Comparison of ENCODE assay signal across 9 mouse cellular contexts in genomic region chr1:191818145-191818631, GRCm38 (mm10). TPM values are rescaled to one million over a fixed set of nuclear protein-coding genes. Genes with fewer than 3 reads are reported as not detected.
DNase-seq lines count a peak whose midpoint lies in the region; ATAC-seq and TF ChIP-seq lines count a peak whose summit lies in the region.
"Had no signal": no experiment of that assay in that cellular context is flagged by ENCODE, and none has a peak within 500 bp of the region (broad histone marks: within the 10 kb centered on the region; RNA-seq: fewer than 3 reads in every experiment).

No protein-coding gene starts in this region.

- no peak for TF ChIP-seq CTCF in kidney, postnatal 0 days (IDR thresholded peaks at IDR 0.05; ENCODE audit: low read depth)
- no peak for TF ChIP-seq CTCF in thymus, adult 2 months (IDR thresholded peaks at IDR 0.05; ENCODE audit: borderline replicate concordance, control insufficient read depth, extremely low read depth, insufficient read depth, low read length, poor library complexity)

- H3K9ac ChIP-seq in forebrain, embryonic 11.5 days (ENCODE audit: low read length): no peak overlapping the region
- no peak overlapping the region for H3K9ac ChIP-seq in kidney, postnatal 0 days (ENCODE audit: low read depth, low read length)
- no peak overlapping the region for H3K9ac ChIP-seq in embryonic facial prominence, embryonic 14.5 days (ENCODE audit: low read depth, low read length)
- no peak overlapping the region for H3K9ac ChIP-seq in midbrain, embryonic 14.5 days (replicated peaks; ENCODE audit: low read length)
- H3K9ac ChIP-seq: neural tube, embryonic 12.5 days had no signal

- no peak for ATAC-seq in forebrain, embryonic 11.5 days (replicated peaks; ENCODE audit: low FRiP score)
- ATAC-seq in kidney, postnatal 0 days (replicated peaks; ENCODE audit: low FRiP score, low read depth): 0 out of 2 replicates have a peak, but pooled peaks have one; percentile 4
- peak; percentile 4; the same call in 1 of the 2 replicates for ATAC-seq in embryonic facial prominence, embryonic 14.5 days (ENCODE audit: low read depth)
- peak; percentile 12; the same call in 1 of the 2 replicates for ATAC-seq in midbrain, embryonic 14.5 days (ENCODE audit: low FRiP score, low TSS enrichment)

- H3K27ac ChIP-seq in forebrain, embryonic 10.5 days: no peak overlapping the region; the same call in 1 of the 2 replicates
- H3K27ac ChIP-seq in forebrain, embryonic 11.5 days (ENCODE audit: low read depth, low read length): no peak overlapping the region
- no peak overlapping the region for H3K27ac ChIP-seq in kidney, postnatal 0 days
- H3K27ac ChIP-seq in embryonic facial prominence, embryonic 14.5 days (replicated peaks; ENCODE audit: low read depth, low read length): no peak overlapping the region
- H3K27ac ChIP-seq in midbrain, embryonic 14.5 days (replicated peaks; ENCODE audit: low read depth, low read length): no peak overlapping the region
- no peak overlapping the region for H3K27ac ChIP-seq in thymus, adult 2 months (ENCODE audit: control insufficient read depth, insufficient read depth, low read length)
- H3K27ac ChIP-seq: neural tube, embryonic 12.5 days had no signal

- no peak for DNase-seq in forebrain, embryonic 10.5 days (ENCODE audit: extremely low spot score, low spot score)
- DNase-seq in forebrain, embryonic 11.5 days (ENCODE audit: low spot score): no peak
- no peak for DNase-seq in kidney, postnatal 0 days (ENCODE audit: low spot score)
- DNase-seq in kidney, postnatal 36 days: no peak
- DNase-seq in embryonic facial prominence, embryonic 14.5 days (ENCODE audit: low spot score): no peak
- DNase-seq in midbrain, embryonic 14.5 days: no peak
- DNase-seq in thymus, adult 2 months: no peak
- DNase-seq in ovary, postnatal 10 days (ENCODE audit: low spot score): no peak

- TF ChIP-seq POLR2A in thymus, adult 2 months (IDR thresholded peaks at IDR 0.05; ENCODE audit: control insufficient read depth, extremely low read depth, insufficient read depth, low read length, poor library complexity): no peak

- peak overlapping the region; percentile 9; the same call in 1 of the 2 replicates for H3K4me3 ChIP-seq in forebrain, embryonic 10.5 days
- H3K4me3 ChIP-seq in forebrain, embryonic 11.5 days (ENCODE audit: low read depth, low read length): no peak overlapping the region
- H3K4me3 ChIP-seq in kidney, postnatal 0 days (replicated peaks; ENCODE audit: low read depth, low read length): no peak overlapping the region
- H3K4me3 ChIP-seq in embryonic facial prominence, embryonic 14.5 days (ENCODE audit: low read depth, low read length): no peak overlapping the region
- no peak overlapping the region for H3K4me3 ChIP-seq in midbrain, embryonic 14.5 days (replicated peaks; ENCODE audit: low read depth, low read length)
- H3K4me3 ChIP-seq in thymus, adult 2 months (ENCODE audit: control insufficient read depth, insufficient read depth, low read length): no peak overlapping the region
- H3K4me3 ChIP-seq: neural tube, embryonic 12.5 days had no signal

- H3K4me2 ChIP-seq in forebrain, embryonic 11.5 days (ENCODE audit: low read depth, low read length, severe bottlenecking): no peak overlapping the region
- H3K4me2 ChIP-seq in kidney, postnatal 0 days (ENCODE audit: low read length): 0 out of 2 replicates have a peak overlapping the region, but pooled peaks have one; percentile 16
- no peak overlapping the region for H3K4me2 ChIP-seq in embryonic facial prominence, embryonic 14.5 days (ENCODE audit: low read depth, low read length)
- no peak overlapping the region for H3K4me2 ChIP-seq in midbrain, embryonic 14.5 days (ENCODE audit: low read length)
- H3K4me2 ChIP-seq: neural tube, embryonic 12.5 days had no signal

- no peaks in the 10 kb centered on the region for H3K27me3 ChIP-seq in forebrain, embryonic 10.5 days (ENCODE audit: poor library complexity, severe bottlenecking)
- H3K27me3 ChIP-seq in forebrain, embryonic 11.5 days (ENCODE audit: control insufficient read depth, insufficient read depth, low read length): no peaks in the 10 kb centered on the region
- H3K27me3 ChIP-seq in kidney, postnatal 0 days (ENCODE audit: insufficient read depth, low read length): no peaks in the 10 kb centered on the region
- H3K27me3 ChIP-seq in embryonic facial prominence, embryonic 14.5 days (replicated peaks; ENCODE audit: control insufficient read depth, insufficient read depth, low read length): no peaks in the 10 kb centered on the region
- H3K27me3 ChIP-seq in midbrain, embryonic 14.5 days (ENCODE audit: control insufficient read depth, insufficient read depth, low read length): no peaks in the 10 kb centered on the region
- no peaks in the 10 kb centered on the region for H3K27me3 ChIP-seq in thymus, adult 2 months (ENCODE audit: control insufficient read depth, insufficient read depth, low read length)
- H3K27me3 ChIP-seq: neural tube, embryonic 12.5 days had no signal

- no peaks in the 10 kb centered on the region for H3K9me3 ChIP-seq in forebrain, embryonic 10.5 days
- H3K9me3 ChIP-seq in forebrain, embryonic 11.5 days (ENCODE audit: control insufficient read depth, low read length): no peaks in the 10 kb centered on the region
- no peaks in the 10 kb centered on the region for H3K9me3 ChIP-seq in kidney, postnatal 0 days (replicated peaks; ENCODE audit: low read length)
- H3K9me3 ChIP-seq in embryonic facial prominence, embryonic 14.5 days (ENCODE audit: control insufficient read depth, low read length): no peaks in the 10 kb centered on the region
- H3K9me3 ChIP-seq in midbrain, embryonic 14.5 days (ENCODE audit: control insufficient read depth, low read length): no peaks in the 10 kb centered on the region
- H3K9me3 ChIP-seq: neural tube, embryonic 12.5 days had no signal

- H3K36me3 ChIP-seq in forebrain, embryonic 10.5 days (replicated peaks): peaks cover 9% of the 10 kb centered on the region
- H3K36me3 ChIP-seq in forebrain, embryonic 11.5 days (ENCODE audit: control insufficient read depth, insufficient read depth, low read length): no peaks in the 10 kb centered on the region
- no peaks in the 10 kb centered on the region for H3K36me3 ChIP-seq in kidney, postnatal 0 days (ENCODE audit: insufficient read depth, low read length)
- peaks cover 2% of the 10 kb centered on the region; the same call in 1 of the 2 replicates for H3K36me3 ChIP-seq in embryonic facial prominence, embryonic 14.5 days (ENCODE audit: control insufficient read depth, insufficient read depth, low read length)
- H3K36me3 ChIP-seq in midbrain, embryonic 14.5 days (ENCODE audit: control insufficient read depth, insufficient read depth, low read length): no peaks in the 10 kb centered on the region
- H3K36me3 ChIP-seq in thymus, adult 2 months (ENCODE audit: control insufficient read depth, insufficient read depth, low read length): no peaks in the 10 kb centered on the region
- H3K36me3 ChIP-seq: neural tube, embryonic 12.5 days had no signal

- 47% methylated on average over 6 of the region's 6 CpGs for WGBS in forebrain, embryonic 10.5 days
- 35% methylated on average over 6 of the region's 6 CpGs for WGBS in forebrain, embryonic 11.5 days
- 24% methylated on average over 6 of the region's 6 CpGs for WGBS in kidney, postnatal 0 days
- WGBS in embryonic facial prominence, embryonic 14.5 days: 43% methylated on average over 6 of the region's 6 CpGs
- 45% methylated on average over 6 of the region's 6 CpGs for WGBS in midbrain, embryonic 14.5 days
- 64% methylated on average over 6 of the region's 6 CpGs for WGBS in thymus, adult 2 months

- H3K4me1 ChIP-seq in forebrain, embryonic 10.5 days: peaks cover 38% of the 10 kb centered on the region
- peaks cover 3% of the 10 kb centered on the region for H3K4me1 ChIP-seq in forebrain, embryonic 11.5 days (replicated peaks; ENCODE audit: control insufficient read depth, insufficient read depth, low read length)
- no peaks in the 10 kb centered on the region for H3K4me1 ChIP-seq in kidney, postnatal 0 days (replicated peaks; ENCODE audit: insufficient read depth, low read length)
- H3K4me1 ChIP-seq in embryonic facial prominence, embryonic 14.5 days (ENCODE audit: control insufficient read depth, insufficient read depth, low read length): 0 out of 2 replicates have a peak, but pooled peaks cover 3% of the 10 kb centered on the region
- H3K4me1 ChIP-seq in midbrain, embryonic 14.5 days (ENCODE audit: control insufficient read depth, insufficient read depth, low read length): no peaks in the 10 kb centered on the region
- H3K4me1 ChIP-seq in thymus, adult 2 months (replicated peaks; ENCODE audit: control insufficient read depth, insufficient read depth, low read length): peaks cover 6% of the 10 kb centered on the region

RNA-seq across cellular contexts. Expression of gene Nek2, which starts 3.1 kb away (rescaled TPM):
- 69.8 and 70.8 TPM in 2 replicates for polyA plus RNA-seq in forebrain, embryonic 10.5 days (2016; fragmentation: Nextera tagmentation; extraction: Ambion mirVana)
- 55.6 and 59.5 TPM in 2 replicates for polyA plus RNA-seq in forebrain, embryonic 11.5 days (2014; fragmentation: Nextera tagmentation; extraction: Ambion mirVana)
- polyA plus RNA-seq in kidney, postnatal 0 days (2015; fragmentation: Nextera tagmentation; extraction: Ambion mirVana): 21.3 and 24.1 TPM in 2 replicates
- 28.1 and 29.0 TPM in 2 replicates for polyA plus RNA-seq in embryonic facial prominence, embryonic 14.5 days (2014; fragmentation: Nextera tagmentation; extraction: Ambion mirVana)
- 3.3 and 10.5 TPM in 2 replicates for polyA plus RNA-seq in midbrain, embryonic 14.5 days (2014; fragmentation: Nextera tagmentation; extraction: Ambion mirVana)
- 14.9 and 24.3 TPM in 2 replicates for polyA plus RNA-seq in thymus, adult 2 months (2012; rRNA removed)
